Mouse (Mus musculus): ENCODE results near the gene Pi4ka. TPM values are rescaled to one million over a fixed set of nuclear protein-coding genes. Genes with fewer than 3 reads are reported as not detected.

The Pi4ka gene
- total and polyA plus RNA-seq, 3 experiments = 49.0 to 57.1 (median 56.4) TPM

DNA sequence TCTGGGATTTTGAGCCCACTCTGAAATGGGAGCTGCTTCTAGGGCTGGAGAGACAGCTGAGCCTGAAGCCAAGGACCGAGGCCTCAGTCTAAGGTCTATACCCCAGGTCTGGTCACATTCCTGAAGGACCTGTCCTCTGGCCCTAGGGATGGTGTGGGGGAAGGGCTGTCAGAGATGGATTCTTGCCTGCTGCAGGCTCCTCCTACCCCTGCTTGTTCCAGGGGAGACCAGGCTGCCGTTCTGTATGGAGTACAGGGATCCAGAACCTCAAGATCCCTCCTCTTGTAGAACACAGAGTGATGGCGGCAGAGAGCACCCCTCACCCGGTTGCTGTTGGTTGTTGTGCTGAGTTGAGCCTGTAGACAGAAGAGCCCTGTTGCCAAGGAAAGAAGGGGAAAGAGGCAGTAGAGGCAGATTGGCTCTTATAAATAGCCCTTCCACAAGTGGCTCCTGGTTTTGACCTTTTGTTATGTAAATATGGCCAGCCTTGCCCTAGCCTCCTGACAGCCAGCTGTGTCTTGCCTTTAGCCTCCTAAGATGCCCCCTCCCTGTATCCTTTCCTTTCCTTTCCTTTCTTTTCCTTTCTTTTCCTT is 152.0 kb downstream of the Pi4ka start:
- no peaks in the 10 kb centered on the region for H3K27me3 ChIP-seq (ENCODE audit: control insufficient read depth, insufficient read depth, low read length)
- 0 out of 2 replicates have a peak, but pooled peaks cover 1% of the 10 kb centered on the region for H3K79me2 ChIP-seq (replicated peaks; ENCODE audit: control insufficient read depth, insufficient read depth, low read length)
- TF ChIP-seq EP300 (IDR thresholded peaks at IDR 0.05; ENCODE audit: insufficient read depth, low read depth, low read length) (no peak), POLR2A (IDR thresholded peaks at IDR 0.05; ENCODE audit: insufficient read depth, low read depth, low read length) (no peak), CTCF (IDR thresholded peaks at IDR 0.05) (no peak)
- peaks cover 3% of the 10 kb centered on the region for H3K4me1 ChIP-seq (ENCODE audit: control insufficient read depth, insufficient read depth, low read length)
- no peak for DNase-seq
- H3K27ac ChIP-seq = no peak overlapping the region
- H3K4me3 ChIP-seq = no peak overlapping the region
- no peak overlapping the region for H3K9ac ChIP-seq (ENCODE audit: low read depth, low read length)
- WGBS = 53% methylated on average over 4 of the region's 4 CpGs
- intact Hi-C loops (cut with DNase I) = loop anchor here (2.0 kb wide), 1 partner anchor 13 kb away; no protein-coding TSS in a partner anchor
- H3K36me3 ChIP-seq (ENCODE audit: control insufficient read depth, insufficient read depth, low read length) = no peaks in the 10 kb centered on the region

GRCm38 (mm10) chr16:17252841-17253240 is 153.3 kb downstream of the Pi4ka start:
- TF ChIP-seq CTCF (IDR thresholded peaks at IDR 0.05) (no peak), POLR2A (IDR thresholded peaks at IDR 0.05; ENCODE audit: insufficient read depth, low read depth, low read length) (no peak), EP300 (IDR thresholded peaks at IDR 0.05; ENCODE audit: insufficient read depth, low read depth, low read length) (no peak)
- Histone ChIP-seq H3K9ac (ENCODE audit: low read depth, low read length) (no peak overlapping the region), H3K36me3 (ENCODE audit: control insufficient read depth, insufficient read depth, low read length) (no peaks in the 10 kb centered on the region), H3K27me3 (ENCODE audit: control insufficient read depth, insufficient read depth, low read length) (no peaks in the 10 kb centered on the region), H3K4me3 (no peak overlapping the region), H3K27ac (no peak overlapping the region), H3K79me2 (replicated peaks; ENCODE audit: control insufficient read depth, insufficient read depth, low read length) (peaks cover 1% of the 10 kb centered on the region; the same call in 1 of the 2 replicates), H3K4me1 (ENCODE audit: control insufficient read depth, insufficient read depth, low read length) (peaks cover 4% of the 10 kb centered on the region)
- WGBS = 79% methylated on average over 7 of the region's 7 CpGs
- no peak for DNase-seq
- intact Hi-C loops (cut with DNase I) = no loop called here

- H3K27ac ChIP-seq = no peak overlapping the region
- H3K4me1 ChIP-seq (ENCODE audit: control insufficient read depth, insufficient read depth, low read length) = peaks cover 7% of the 10 kb centered on the region
- no peak for DNase-seq
- 75% methylated on average over 3 of the region's 3 CpGs for WGBS
- no peak overlapping the region for H3K4me3 ChIP-seq
- intact Hi-C loops (cut with DNase I) = no loop called here
- H3K9ac ChIP-seq (ENCODE audit: low read depth, low read length) = no peak overlapping the region
- H3K27me3 ChIP-seq (ENCODE audit: control insufficient read depth, insufficient read depth, low read length) = no peaks in the 10 kb centered on the region
- no peaks in the 10 kb centered on the region for H3K36me3 ChIP-seq (ENCODE audit: control insufficient read depth, insufficient read depth, low read length)
- TF ChIP-seq EP300 (IDR thresholded peaks at IDR 0.05; ENCODE audit: insufficient read depth, low read depth, low read length) (no peak), CTCF (IDR thresholded peaks at IDR 0.05) (no peak), POLR2A (IDR thresholded peaks at IDR 0.05; ENCODE audit: insufficient read depth, low read depth, low read length) (no peak)
- peaks cover 1% of the 10 kb centered on the region; the same call in 1 of the 2 replicates for H3K79me2 ChIP-seq (replicated peaks; ENCODE audit: control insufficient read depth, insufficient read depth, low read length)
These were observed 153.9 kb downstream of the Pi4ka start for GRCm38 (mm10) chr16:17252086-17252726.

DNA sequence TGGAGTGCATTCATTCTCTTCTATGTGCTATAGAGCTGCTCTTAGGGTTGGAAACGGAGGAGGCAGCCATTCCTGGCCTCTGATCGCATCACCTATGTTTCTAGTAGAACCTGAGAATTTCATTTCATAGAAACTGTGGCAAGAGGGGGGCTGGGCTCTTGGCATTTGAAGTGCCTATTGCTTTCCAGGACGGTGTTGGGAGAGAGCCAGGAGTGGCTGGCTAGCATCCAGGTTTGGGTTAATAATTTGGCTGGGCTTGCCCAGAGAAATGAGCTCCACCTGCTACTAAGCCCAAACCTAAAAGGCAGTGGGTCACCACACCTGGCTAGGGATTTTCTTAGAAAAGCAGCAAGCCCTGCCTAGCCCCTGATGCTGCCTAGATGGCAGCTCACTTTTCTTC is 154.6 kb downstream of the Pi4ka start:
- no peak overlapping the region for H3K4me3 ChIP-seq
- no peak overlapping the region for H3K9ac ChIP-seq (ENCODE audit: low read depth, low read length)
- 39% methylated on average over 3 of the region's 3 CpGs for WGBS
- peaks cover 5% of the 10 kb centered on the region for H3K4me1 ChIP-seq (ENCODE audit: control insufficient read depth, insufficient read depth, low read length)
- peaks cover 1% of the 10 kb centered on the region; the same call in 1 of the 2 replicates for H3K79me2 ChIP-seq (replicated peaks; ENCODE audit: control insufficient read depth, insufficient read depth, low read length)
- H3K36me3 ChIP-seq (ENCODE audit: control insufficient read depth, insufficient read depth, low read length) = no peaks in the 10 kb centered on the region
- no peak overlapping the region for H3K27ac ChIP-seq
- TF ChIP-seq EP300 (IDR thresholded peaks at IDR 0.05; ENCODE audit: insufficient read depth, low read depth, low read length) (no peak), POLR2A (IDR thresholded peaks at IDR 0.05; ENCODE audit: insufficient read depth, low read depth, low read length) (no peak)
- intact Hi-C loops (cut with DNase I) = no loop called here
- peak; percentile 58 to 78 for DNase-seq
- H3K27me3 ChIP-seq (ENCODE audit: control insufficient read depth, insufficient read depth, low read length) = no peaks in the 10 kb centered on the region

DNA sequence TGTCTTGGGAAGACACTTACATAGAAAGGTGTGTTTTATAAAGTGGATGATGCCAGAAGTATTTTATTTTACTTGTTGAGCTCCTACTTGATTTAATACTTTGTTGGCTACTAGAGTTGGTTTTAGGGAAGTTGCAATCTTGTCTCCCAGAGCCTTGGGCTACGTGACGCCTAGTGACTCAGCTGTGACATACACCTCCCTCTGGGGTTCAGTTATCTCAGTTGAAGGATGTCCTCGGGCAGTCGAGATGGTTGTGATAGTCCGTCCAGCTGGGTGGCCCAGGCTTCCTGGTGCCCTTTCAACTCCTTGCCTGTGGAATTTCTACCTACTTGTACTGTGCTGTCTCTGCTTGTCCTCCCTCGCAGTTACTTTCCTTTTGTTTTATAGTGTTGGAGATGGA is 157.0 kb downstream of the Pi4ka start:
- intact Hi-C loops (cut with DNase I) = no loop called here
- no peak overlapping the region for H3K9ac ChIP-seq (ENCODE audit: low read depth, low read length)
- H3K4me3 ChIP-seq = no peak overlapping the region
- DNase-seq = no peak
- H3K79me2 ChIP-seq (replicated peaks; ENCODE audit: control insufficient read depth, insufficient read depth, low read length) = peaks cover 1% of the 10 kb centered on the region; the same call in 1 of the 2 replicates
- H3K27ac ChIP-seq = no peak overlapping the region
- H3K4me1 ChIP-seq (ENCODE audit: control insufficient read depth, insufficient read depth, low read length) = peaks cover 5% of the 10 kb centered on the region
- no peaks in the 10 kb centered on the region for H3K27me3 ChIP-seq (ENCODE audit: control insufficient read depth, insufficient read depth, low read length)
- TF ChIP-seq POLR2A (IDR thresholded peaks at IDR 0.05; ENCODE audit: insufficient read depth, low read depth, low read length) (no peak), CTCF (IDR thresholded peaks at IDR 0.05) (no peak), EP300 (IDR thresholded peaks at IDR 0.05; ENCODE audit: insufficient read depth, low read depth, low read length) (no peak)
- no peaks in the 10 kb centered on the region for H3K36me3 ChIP-seq (ENCODE audit: control insufficient read depth, insufficient read depth, low read length)
- 36% methylated on average over 6 of the region's 6 CpGs for WGBS

- Histone ChIP-seq H3K27ac (no peak overlapping the region), H3K36me3 (ENCODE audit: control insufficient read depth, insufficient read depth, low read length) (no peaks in the 10 kb centered on the region), H3K4me3 (no peak overlapping the region), H3K79me2 (replicated peaks; ENCODE audit: control insufficient read depth, insufficient read depth, low read length) (peaks cover 1% of the 10 kb centered on the region; the same call in 1 of the 2 replicates), H3K9ac (ENCODE audit: low read depth, low read length) (no peak overlapping the region), H3K27me3 (ENCODE audit: control insufficient read depth, insufficient read depth, low read length) (no peaks in the 10 kb centered on the region), H3K4me1 (ENCODE audit: control insufficient read depth, insufficient read depth, low read length) (peaks cover 3% of the 10 kb centered on the region)
- 49% methylated on average over 4 of the region's 4 CpGs for WGBS
- 0 out of 2 replicates have a peak, but pooled peaks have one; percentile 17 for TF ChIP-seq EP300 (IDR thresholded peaks at IDR 0.05; ENCODE audit: insufficient read depth, low read depth, low read length)
- TF ChIP-seq POLR2A (IDR thresholded peaks at IDR 0.05; ENCODE audit: insufficient read depth, low read depth, low read length) = no peak
- intact Hi-C loops (cut with DNase I) = no loop called here
- peak; percentile 50 to 61 for DNase-seq
These were observed 158.4 kb downstream of the Pi4ka start for GRCm38 (mm10) chr16:17247727-17248126.

Data from heart, adult 2 months (tissue).